Mouse (Mus musculus) liver, adult 2 months (tissue): ENCODE data around the gene Syt6.

Experiments
- CTCF ChIP-seq: fragments of 200-500 bp; IDR thresholded peaks from 2 replicates; pipeline ENCODE4 v1.5.1; 2011; ENCODE audit warnings: low read depth, low read length, control low read depth
- POLR2A ChIP-seq: fragments of 200-500 bp; IDR thresholded peaks from 2 replicates; pipeline ENCODE4 v1.6.1; 2011; ENCODE audit warnings: low read length, control low read depth; ENCODE audit not compliant: insufficient read depth; ENCODE audit errors: extremely low read depth

DNA sequence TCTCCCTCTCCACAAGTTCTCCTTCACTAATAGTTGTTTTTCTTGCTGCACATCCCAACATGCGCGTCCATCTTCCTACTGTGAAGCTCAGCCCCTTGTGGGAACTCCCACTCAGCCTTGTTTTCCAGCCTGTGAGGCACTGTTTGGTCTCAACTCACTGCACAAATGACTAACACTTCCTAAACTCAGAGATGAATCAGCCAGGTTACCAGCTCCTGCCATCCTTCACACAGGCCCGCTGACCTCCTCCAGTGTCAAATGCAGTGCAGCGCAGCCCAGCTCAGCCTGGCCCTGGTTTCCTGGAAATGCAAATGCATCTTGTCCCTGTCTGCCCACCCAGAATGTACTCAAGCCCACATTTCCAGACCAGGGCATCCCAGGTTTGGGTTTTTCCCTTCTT lies 107.4 kb downstream of the Syt6 start:
- TF ChIP-seq POLR2A = no peak
- no peak for TF ChIP-seq CTCF
